Mouse (Mus musculus) lung, embryonic 14.5 days (tissue): Measurements from ENCODE around the gene Plscr4. TPM values are rescaled to one million over a fixed set of nuclear protein-coding genes. Genes with fewer than 3 reads are reported as not detected.

Experiments
- ATAC-seq: fragments of 200-750 bp; cut with Nextera tagmentation; 2 replicates; pipeline ENCODE4 v1.8.0; 2017; ENCODE audit warnings: mild to moderate bottlenecking, moderate TSS enrichment, moderate library complexity; ENCODE audit not compliant: insufficient read depth
- DNase-seq: peaks from one replicate; pipeline ENCODE4 v3.0.0-alpha.2; 2015
- H3K27ac ChIP-seq: fragments of 300-500 bp; sonication (generic); 2 replicates; pipeline ENCODE4 v1.5.1; 2014; ENCODE audit warnings: low read depth, mild to moderate bottlenecking, moderate library complexity
- H3K27me3 ChIP-seq: fragments of 300-500 bp; sonication (generic); 2 replicates; pipeline ENCODE4 v1.6.1; 2014; ENCODE audit warnings: low read length, control low read depth; ENCODE audit not compliant: insufficient read depth
- H3K36me3 ChIP-seq: fragments of 300-500 bp; sonication (generic); 2 replicates; pipeline ENCODE4 v1.6.1; 2014; ENCODE audit warnings: control low read depth; ENCODE audit not compliant: insufficient read depth
- H3K4me1 ChIP-seq: fragments of 300-500 bp; sonication (generic); 2 replicates; pipeline ENCODE4 v1.6.1; 2014; ENCODE audit warnings: antibody characterized with exemption, control low read depth; ENCODE audit not compliant: insufficient read depth
- H3K4me2 ChIP-seq: fragments of 300-500 bp; sonication (generic); 2 replicates; pipeline ENCODE4 v1.6.1; 2014; ENCODE audit warnings: mild to moderate bottlenecking
- H3K4me3 ChIP-seq: fragments of 300-500 bp; sonication (generic); 2 replicates; pipeline ENCODE4 v1.5.1; 2014; ENCODE audit warnings: low read depth, low read length
- H3K9ac ChIP-seq: fragments of 300-500 bp; sonication (generic); 2 replicates; pipeline ENCODE4 v1.6.1; 2014
- H3K9me3 ChIP-seq: fragments of 300-500 bp; sonication (generic); 2 replicates; pipeline ENCODE4 v1.6.1; 2016; ENCODE audit warnings: low read depth, low read length, control low read depth
- CTCF ChIP-seq: IDR thresholded peaks from 2 replicates; pipeline ENCODE4 v1.5.1; 2016; ENCODE audit warnings: antibody characterized with exemption, low read depth
- WGBS: fragments of 180-500 bp; shearing (Covaris S2); extraction: QIAGEN DNeasy Blood & Tissue Kit; methylation state at CpG from one replicate; pipeline ENCODE4 v1.1.7; 2014; 5-methylcytosine and 5-hydroxymethylcytosine counted together
- polyA plus RNA-seq: library from polyadenylated mRNA; unstranded; fragments of >200 nt; fragmentation: Nextera tagmentation; extraction: Ambion mirVana; gene quantifications from 2 replicates; pipeline ENCODE4 v1.2.1, GENCODE M21; 2014

Gene Plscr4
- polyA plus RNA-seq, 1 experiment from 2014 or later: 16.9 TPM

GRCm38 (mm10) chr9:92538216-92538615, 81.0 kb downstream of the Plscr4 start:
- 65% methylated on average over 6 of the region's 6 CpGs for WGBS
- ATAC-seq (no peak), DNase-seq (no peak)
- H3K27me3 ChIP-seq: no peaks in the 10 kb centered on the region
- H3K9me3 ChIP-seq: no peaks in the 10 kb centered on the region
- H3K4me3 ChIP-seq: no peak overlapping the region
- H3K4me2 ChIP-seq: no peak overlapping the region
- no peak overlapping the region for H3K27ac ChIP-seq
- no peak overlapping the region for H3K9ac ChIP-seq
- peaks cover 11% of the 10 kb centered on the region; the same call in 1 of the 2 replicates for H3K4me1 ChIP-seq
- TF ChIP-seq CTCF: no peak
- H3K36me3 ChIP-seq: no peaks in the 10 kb centered on the region

Other genes with a start within 250 kb of the Plscr4 start
- gene Plscr1, start 207.6 kb upstream of the Plscr4 start, polyA plus RNA-seq: 28.7 and 29.5 TPM in 2 replicates
- 2.0 and 2.6 TPM in 2 replicates for gene Plscr2, start 181.8 kb upstream of the Plscr4 start, polyA plus RNA-seq
- gene 1700057G04Rik, start 148.0 kb upstream of the Plscr4 start, polyA plus RNA-seq: not detected in 2 replicates
- gene Plod2, start 84.8 kb downstream of the Plscr4 start, polyA plus RNA-seq: 47.4 and 48.6 TPM in 2 replicates